Mouse (Mus musculus): Measurements from ENCODE around the gene Ap2a2.

Ap2a2 gene

DNA sequence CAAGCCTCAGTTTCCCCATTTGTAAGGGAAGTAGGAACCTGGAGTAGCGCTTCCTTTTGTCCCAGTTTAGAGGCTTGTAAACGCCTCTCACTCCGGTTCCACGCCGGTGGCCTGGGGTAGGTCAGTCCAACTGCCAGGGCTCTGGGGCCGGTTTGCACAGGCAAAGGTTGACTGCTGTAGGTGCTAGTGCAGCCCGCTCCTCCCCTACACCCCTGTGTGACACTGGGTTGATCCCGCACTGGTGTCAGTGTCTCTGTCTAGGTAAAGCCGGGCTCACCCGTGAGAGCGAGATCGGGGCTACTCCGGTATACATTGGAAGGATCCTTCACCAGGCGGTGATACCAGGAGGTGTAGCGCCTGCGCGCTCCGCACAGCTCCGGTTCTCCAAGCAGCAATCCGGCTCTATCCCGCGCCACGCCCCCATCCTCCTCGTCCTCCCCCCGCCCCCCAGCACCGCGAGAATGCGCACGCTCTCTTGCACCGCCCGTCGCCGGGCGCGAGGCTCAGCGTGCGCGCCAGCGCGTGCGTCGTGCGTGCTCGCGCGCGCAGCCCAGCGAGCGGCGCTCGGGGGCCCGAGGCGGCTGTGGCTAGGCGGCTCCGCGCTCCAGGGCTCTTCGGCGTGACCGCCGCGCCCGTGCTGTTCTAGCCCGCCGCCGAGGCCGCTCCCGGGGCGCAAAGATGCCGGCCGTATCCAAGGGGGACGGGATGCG lies at the start of gene Ap2a2:
Gene Ap2a2 (plus strand): TSS at position 492 of the 710 bp plus-strand sequence.
- peak; percentile 88 to 91 for DNase-seq (ENCODE audit: low spot score in 2 of 2)

DNA sequence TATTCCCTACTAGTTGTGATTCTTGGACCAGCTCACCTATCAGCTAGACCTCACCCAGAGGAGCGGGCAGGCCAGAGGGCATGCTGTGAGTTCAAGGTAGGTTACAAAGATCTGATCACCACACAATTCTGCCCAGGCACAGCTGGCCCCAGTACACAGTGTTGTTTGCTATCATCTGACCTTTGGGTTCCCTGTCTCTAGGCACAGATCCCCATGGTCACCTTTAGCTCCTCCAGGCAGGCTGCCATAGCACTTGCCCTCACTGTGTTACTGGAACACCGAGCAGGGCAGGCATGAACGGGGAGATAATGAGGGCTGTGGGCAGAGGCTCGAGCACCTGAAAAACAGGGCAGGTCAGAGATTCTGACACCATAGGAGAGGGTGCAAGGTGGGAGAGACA lies 44.3 kb upstream of the Ap2a2 start:
- peak; percentile 23 to 43 for DNase-seq (ENCODE audit: low spot score in 2 of 2)

DNA sequence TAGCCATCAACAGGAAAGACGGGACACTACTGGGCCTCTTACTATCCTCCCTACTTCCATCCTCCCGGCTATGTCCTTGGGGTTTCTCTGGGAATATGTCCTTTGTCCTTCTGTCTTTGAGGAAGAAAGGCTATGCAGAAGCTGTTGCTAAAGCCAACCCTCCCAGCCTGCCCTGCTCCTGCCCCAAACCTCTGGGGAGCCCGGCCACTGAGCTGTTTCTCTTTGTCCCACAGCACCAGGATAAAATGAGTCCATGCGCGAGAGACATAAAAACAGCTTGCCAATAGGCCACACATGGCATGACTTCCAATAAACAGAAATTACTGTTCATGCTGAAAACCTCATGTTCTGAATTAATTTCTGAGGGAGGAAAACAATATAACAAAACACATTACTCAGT lies 43.7 kb upstream of the Ap2a2 start:
- no peak for DNase-seq (ENCODE audit: low spot score in 2 of 2)

DNA sequence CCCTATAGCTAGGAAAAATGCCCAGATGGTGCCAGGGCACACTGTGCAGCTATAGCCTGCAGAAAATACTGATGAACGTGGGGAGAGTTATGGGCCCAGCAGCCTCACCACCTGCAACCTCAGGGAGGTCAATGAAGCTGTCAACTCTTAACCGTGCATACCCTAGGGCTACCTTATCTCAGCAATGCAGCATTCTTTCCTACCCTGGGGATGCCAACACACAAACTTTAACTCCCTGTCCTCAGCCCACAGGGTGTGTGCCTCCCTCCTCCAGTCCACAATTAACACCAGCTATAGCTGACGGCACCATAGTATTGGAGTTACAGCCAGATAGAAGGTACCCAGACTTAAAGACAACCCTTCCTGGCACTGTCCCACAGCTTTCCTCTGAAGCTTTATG lies 43.0 kb upstream of the Ap2a2 start:
- DNase-seq (ENCODE audit: low spot score in 2 of 2), result peak in 1 of 2 experiments; percentile 49

DNA sequence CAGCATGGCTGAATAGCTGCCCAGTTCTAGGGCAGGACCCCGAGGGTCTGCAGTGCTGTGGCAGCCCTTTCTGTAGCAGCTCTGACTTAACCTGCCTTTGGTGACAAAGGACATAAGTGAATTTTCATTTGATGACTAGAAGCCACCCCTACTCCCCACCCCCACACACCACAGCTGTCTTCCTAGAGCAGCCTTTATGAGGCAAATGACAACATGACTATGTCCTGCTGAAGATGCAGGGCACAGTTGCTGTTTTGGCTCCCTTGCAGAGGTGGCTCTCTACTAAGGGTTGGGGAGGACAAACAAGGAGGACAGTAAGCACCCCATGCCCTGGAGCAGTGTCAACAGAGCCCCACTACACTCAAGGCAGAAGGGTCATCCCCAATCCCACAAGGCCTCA lies 42.2 kb upstream of the Ap2a2 start:
- no peak for DNase-seq (ENCODE audit: low spot score in 2 of 2)

DNA sequence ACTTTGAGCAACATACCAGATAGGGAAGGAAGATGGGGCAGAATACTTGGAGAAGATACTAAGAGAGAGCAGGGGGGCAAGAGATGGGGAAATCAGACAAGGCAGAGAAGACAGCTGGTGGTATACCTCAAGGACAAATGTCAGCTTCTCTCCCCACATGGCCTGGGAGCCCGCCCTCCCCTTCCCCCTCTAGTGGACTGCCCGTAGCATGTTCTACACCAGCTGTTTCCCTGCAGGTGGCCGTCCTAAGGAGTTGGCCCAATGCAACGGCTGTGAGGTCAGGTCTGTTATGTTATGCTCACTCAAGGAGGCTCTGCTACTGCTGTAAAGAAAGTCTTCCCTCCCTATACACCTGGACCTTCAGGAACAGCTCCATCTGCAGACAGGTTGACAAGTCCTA lies 39.0 kb upstream of the Ap2a2 start:
- no peak for DNase-seq (ENCODE audit: low spot score in 2 of 2)

DNA sequence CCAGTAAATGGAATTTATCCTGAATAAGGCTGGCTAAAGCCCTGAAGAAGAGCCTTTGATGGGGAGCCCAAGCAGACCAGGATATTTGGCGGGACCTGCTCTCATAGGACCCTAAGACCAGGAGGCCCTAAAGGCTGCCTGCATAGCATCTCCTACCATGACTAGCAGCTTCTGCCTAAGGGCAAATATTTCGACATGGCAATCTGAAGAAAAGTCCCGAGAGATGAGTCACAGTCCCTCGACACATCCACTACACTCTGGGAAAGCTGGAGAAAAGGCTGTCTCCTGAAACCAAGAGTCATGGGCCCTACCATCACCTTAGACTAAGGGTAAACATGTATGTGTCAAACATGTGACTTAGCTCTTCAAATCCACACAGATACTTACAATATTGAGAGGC lies 37.7 kb upstream of the Ap2a2 start:
- no peak for DNase-seq (ENCODE audit: low spot score in 2 of 2)

DNA sequence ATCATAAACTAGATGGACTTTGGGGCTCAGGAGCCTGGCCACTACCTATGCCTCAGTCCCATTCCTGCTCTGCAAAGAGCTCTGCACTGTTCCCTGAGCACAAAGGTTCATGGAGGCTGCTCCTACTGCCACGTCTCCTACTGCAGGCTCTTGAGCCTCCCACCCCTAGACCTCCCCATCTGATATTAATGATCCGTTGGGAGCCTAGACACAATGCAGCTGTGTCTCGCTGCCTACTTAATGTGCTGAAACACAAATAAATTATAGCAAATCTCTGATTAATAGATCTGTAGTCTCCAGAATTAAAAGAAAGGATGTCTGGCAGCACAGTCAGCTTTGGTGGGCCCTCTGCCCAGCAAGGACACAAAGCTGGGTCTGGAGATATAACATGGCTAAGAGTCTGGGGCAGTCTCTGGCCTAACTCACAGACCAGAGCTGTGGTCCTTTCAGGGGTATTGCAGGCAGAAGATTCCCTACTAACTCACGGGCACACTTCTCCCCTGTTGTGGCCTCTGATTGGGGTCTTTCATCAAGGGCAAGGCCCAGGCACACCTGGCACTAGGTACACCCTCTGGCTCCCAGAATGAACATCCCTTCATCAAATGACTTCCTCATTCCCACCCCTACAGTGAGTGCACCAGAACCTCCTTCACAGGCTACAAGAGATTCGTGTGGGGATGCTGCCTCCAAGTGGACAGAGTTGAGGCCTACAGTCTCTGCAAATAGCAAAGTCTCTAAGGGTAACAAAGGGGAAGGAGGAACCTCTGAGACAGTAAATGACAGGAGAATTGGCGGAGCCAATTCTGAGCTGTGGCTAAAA lies 37.0 kb upstream of the Ap2a2 start:
- DNase-seq (ENCODE audit: low spot score in 2 of 2), result peak; percentile 70 to 78

DNA sequence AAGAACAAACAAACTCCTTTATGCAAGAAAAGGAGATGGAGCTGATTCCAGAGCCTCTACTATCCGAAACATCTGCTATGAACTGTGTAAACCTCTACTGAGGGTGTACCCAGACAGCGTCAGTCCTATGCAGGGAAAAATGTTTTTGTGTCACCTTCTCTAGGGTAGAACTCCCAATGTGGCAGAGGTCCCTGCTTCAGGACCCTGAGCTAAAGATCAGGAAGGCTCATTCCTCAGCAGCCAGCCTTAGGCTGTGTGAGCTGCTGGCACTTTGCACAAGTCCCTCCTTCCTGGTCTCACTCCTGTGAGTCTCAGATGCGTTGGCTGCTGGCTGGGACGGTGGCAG lies 36.4 kb upstream of the Ap2a2 start:
- DNase-seq (ENCODE audit: low spot score in 2 of 2), result no peak

DNA sequence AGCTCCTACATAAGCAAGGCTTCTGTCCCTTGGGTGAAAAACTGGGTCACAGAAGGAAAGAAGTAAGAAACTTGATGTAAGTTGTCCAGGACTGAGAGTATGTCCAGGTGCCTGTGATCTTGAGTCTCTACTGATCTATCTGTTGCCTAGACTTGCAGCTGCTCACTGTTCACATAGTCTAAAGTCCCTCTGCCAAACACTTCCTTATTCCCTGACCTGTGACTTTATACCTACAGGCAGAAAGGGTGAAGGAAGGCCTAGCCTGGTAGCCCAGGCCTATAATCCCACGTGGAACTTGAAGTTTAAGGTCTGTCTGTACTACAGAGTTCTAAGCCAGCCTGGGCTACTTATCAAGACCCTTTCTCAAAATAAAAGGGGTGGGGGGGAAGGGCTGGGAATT lies 26.4 kb upstream of the Ap2a2 start:
- DNase-seq (ENCODE audit: low spot score in 2 of 2), result no peak

DNA sequence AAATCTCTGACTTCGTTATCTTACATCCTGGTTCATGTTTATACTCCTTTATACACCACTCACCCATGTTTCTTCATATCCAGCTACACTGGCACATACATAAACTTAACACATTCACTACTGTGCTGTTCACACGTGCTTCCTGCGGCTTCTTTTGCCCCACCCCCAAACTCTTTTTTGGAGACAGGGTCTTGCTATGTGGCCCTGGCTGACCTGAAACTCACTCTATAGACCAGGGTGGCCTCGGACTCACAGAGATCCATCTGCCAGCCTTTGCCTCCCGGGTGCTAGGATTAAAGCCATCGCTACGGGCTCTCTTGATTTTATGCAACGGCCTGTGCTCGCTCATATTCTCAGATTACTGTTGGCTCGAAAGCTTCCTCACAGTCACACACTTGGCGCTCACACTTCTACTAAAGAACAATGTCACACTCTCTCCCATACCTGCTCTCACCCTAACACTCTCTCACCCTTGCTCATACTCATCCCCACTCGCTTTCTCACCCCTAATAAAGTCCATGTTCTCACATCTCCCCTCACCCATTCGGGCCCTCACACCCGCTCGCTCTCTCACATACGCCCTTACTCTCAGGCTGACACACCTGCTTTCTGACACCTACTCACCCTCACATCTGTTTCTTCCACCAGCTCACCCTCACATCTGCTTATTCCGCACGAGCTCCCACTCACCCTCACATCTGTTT lies 23.0 kb upstream of the Ap2a2 start:
- DNase-seq (ENCODE audit: low spot score in 2 of 2), result no peak

DNA sequence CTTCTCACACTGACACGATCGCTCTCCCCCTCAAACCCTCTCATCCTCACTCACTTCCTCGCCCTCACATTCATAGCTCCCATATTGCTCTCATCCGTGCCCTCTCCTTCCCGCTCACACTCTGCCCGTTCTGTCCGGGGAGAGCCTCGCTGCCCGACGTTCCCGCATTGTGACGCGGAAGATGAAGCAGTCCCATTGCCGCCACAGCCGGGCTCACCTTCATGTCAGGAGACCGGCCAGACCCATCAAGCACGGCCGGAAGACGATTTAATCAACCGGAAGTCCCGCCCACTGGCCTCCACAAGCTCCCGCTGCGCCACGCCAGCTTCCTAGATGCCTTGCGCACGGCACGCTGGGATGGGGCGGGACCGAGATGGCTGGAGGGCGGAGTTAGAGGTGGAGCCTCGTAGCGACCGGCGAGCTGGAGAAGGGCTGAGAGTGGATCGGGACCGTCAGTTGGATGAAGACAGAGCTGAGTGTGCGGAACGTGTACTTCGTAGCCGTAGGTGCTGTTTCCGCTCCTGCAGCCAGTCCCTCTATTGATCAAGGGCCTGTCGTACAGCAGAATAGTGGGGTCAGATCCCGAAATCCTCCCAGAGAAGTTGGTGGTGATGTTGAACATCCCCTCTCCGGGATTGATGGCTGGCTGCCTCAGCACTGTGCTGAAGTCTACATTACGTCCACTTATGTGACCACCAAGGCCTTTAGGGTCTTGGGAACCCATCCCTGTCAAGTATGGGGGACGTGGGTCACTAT lies 22.2 kb upstream of the Ap2a2 start, which contains the start of gene Chid1:
Gene Chid1 (minus strand): TSS at position 302 of the 756 bp plus-strand sequence.
- peak; percentile 97 to 99 for DNase-seq (ENCODE audit: low spot score in 2 of 2)

DNA sequence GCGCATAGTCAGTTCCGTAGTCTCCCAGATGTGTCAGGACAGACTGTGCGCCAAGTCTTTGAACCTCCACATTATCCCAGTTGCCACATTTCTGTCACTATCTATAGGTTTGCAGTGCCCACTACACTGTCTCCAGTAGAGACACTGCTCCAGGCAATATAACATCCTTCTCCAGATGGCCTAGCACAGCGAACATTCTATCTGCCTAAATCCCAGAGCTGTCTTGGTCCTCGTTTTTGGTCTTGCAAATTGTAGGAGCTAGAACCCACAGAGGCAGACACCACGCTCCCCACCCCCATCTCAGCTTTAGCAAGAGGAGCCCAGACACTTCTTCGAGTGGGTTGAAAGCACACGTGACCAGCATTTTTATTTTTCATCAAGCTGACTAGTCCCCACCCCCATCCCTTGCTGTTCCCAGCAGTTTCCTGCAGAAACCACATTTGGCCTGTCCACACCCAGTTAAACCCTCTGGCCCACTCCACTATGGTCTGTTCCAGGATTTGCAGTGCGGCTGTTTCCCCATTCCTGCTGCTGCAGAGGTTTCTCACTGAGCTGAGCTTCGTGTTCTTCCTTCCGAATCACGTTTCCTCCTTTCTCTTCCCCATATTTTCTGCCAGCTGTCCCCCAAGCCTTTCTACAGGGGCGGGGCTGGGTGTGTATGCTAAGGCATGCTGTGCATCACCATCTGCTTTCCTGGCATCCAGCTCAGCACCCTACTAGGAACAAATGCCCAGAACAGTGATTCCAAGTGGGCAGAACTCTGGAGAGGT lies 21.5 kb upstream of the Ap2a2 start:
- peak; percentile 83 to 89 for DNase-seq (ENCODE audit: low spot score in 2 of 2)

DNA sequence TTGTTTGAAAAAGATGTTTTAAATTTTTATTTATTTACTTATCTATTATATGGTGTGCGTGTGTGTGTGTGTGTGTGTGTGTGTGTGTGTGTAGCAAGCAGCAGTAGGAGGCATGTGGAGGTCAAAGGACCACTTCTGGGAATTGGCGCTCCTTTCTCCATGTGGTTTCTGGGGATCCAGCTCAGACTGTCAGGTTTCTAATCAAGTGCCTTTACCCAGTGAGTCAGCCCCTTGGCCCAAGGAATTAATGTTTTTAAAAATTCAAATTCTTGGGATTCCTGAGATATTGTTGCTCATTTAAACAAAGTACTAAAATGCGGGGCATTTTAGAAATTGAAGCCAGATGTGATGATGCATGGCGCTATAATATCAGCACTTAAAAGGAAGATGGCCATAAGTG lies 20.3 kb upstream of the Ap2a2 start:
- DNase-seq (ENCODE audit: low spot score in 2 of 2), result no peak

DNA sequence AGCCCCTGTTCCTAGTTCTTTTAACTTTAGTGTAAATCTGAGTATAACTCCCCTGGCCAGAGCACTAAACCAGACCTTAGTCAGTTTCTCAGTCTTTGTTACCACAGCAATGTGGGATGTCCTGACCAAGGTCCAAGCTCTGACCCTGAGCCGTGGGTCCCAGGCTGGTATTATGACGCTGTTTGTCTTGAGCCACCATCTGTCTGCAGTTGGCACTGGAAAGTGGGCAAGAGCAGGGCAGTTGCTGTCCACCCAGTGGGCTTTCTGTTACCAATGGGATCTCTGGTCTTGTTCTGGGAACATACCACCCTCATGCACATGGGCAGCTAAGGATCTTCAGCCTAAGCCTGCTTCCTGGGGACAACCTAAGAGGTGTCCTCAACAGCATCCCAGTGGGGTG lies 19.4 kb upstream of the Ap2a2 start:
- DNase-seq (ENCODE audit: low spot score in 2 of 2), result no peak

DNA sequence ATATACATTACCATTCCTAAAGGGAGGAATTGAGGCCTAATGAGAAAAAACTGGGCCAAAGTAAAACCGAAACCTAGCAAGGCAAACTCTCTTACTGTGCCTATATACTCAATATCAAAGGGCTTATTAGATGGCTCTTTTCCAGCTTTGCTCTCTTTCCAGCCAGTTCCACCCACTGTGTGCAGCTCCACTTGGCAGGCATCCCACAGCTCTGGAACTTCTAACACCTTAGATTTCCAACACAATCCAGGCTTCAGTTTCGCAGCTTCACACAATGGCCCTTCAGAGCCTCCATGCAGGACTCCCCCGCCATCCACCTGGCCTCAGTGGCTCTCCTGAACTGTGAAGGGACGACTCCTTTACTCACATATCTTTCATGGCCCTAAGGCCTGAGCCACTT lies 17.3 kb upstream of the Ap2a2 start:
- DNase-seq (ENCODE audit: low spot score in 2 of 2), result no peak

DNA sequence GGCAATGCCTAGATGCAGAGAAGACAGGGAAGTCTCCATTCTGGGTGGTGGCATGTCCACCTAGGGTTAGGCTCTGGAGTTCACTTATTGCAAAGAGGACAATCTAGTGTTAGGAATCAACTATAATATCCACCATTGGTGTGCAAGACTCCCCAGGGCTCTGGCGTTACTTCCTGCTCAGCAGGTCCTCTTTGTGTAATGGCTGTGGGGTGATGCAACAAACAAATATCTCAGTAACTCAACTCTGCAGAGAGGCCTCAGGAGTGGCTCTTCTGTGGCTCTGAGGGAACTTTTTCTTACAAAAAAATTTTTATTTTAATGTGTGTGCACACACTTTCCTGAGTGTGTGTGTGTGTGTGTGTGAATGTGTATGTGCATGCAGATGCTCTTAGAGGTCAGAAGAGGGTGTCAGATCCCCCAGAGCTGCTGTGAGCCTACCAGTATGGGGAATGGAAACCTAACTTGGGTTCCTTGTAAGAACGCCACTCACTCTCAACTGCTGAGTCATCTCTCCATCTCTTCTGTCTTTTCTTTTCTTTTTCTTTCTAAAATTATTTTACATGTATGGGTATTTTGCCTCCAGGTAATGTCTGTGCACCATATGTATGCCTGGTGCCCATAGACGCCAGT lies 12.4 kb upstream of the Ap2a2 start:
- DNase-seq (ENCODE audit: low spot score in 2 of 2), result no peak

DNA sequence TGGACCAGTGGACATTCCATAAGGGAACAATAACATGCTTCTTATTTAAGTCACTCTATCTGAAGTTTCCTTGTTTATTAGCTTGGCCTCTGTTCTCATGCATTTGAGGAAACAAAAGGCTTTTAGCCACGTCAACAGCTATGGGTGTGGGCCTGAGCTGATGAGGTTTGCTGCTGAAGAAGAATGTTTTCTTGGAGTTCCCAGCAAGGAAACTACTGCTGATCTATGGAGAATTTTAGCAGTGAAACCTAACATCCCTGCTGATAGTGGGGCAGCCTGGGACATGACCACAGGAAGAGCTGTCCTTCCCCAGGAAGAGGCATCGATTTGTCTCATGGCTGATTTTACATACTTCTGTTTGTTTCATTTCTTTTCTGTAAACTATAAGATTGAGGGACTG lies 11.5 kb upstream of the Ap2a2 start:
- DNase-seq (ENCODE audit: low spot score in 2 of 2), result peak in 1 of 2 experiments; percentile 26

DNA sequence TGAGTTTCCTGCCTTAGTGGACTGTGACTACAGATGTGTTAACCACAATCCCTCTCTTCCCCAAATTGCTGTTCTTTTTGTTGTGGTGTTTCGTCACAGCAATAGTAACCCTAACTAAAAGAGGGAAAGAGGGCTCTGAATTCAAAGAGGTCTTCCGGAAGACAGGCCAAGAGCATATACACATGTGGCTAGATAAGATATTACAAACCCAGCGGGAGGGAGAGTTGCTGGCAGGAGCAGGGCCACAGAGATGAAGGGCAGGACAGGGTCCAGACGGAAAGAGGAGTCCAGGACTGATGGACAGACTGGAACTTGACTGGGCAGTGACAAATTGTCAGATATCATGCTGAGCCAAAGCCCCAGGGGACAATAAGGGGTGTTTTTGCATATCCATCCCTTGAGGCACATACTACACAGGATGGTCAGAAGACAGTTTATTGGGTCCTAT lies 3.6 kb upstream of the Ap2a2 start:
- DNase-seq (ENCODE audit: low spot score in 2 of 2), result peak in 1 of 2 experiments; percentile 27

DNA sequence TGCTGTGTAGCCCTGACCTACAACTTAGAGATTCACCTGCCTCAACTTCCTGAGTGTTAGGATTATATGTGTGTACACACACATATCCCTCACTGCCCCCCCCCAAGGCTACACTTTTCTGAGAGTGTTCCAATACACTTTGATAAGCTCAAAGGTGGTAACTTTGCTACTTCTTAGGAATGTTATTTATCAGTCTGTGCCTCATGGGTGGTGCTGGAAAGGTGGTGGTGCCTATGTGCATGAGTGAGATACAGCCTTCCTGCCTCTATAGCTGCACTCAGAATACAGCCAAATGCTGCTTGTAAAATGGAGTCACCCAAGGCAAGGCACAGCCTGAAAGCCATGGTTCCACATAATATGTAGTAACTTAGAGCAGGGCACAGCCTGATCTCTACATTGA lies 3.0 kb upstream of the Ap2a2 start:
- no peak for DNase-seq (ENCODE audit: low spot score in 2 of 2)

Measured in heart, adult 9 months (tissue).